Mouse (Mus musculus): Measurements from ENCODE around the gene Ccnl1. TPM values are rescaled to one million over a fixed set of nuclear protein-coding genes. Genes with fewer than 3 reads are reported as not detected.

The Ccnl1 gene
- polyA plus RNA-seq, 1 experiment from 2014 or later: 117 TPM

- Histone ChIP-seq H3K9me3 (no peaks in the 10 kb centered on the region), H3K27ac (no peak overlapping the region), H3K4me3 (no peak overlapping the region), H3K4me2 (replicated peaks) (0 out of 2 replicates have a peak overlapping the region, but pooled peaks have one; percentile 12), H3K4me1 (peaks cover 27% of the 10 kb centered on the region), H3K27me3 (replicated peaks) (no peaks in the 10 kb centered on the region), H3K36me3 (peaks cover 32% of the 10 kb centered on the region), H3K9ac (no peak overlapping the region)
- ATAC-seq (ENCODE audit: low FRiP score, low read depth): no peak
- WGBS: 52% methylated on average over 8 of the region's 8 CpGs
These were observed 3.3 kb downstream of the Ccnl1 start for GRCm38 (mm10) chr3:65954499-65955391.

GRCm38 (mm10) chr3:65950831-65951365 is 7.2 kb downstream of the Ccnl1 start:
- H3K27ac ChIP-seq: no peak overlapping the region
- 90% methylated on average over 4 of the region's 4 CpGs for WGBS
- H3K4me2 ChIP-seq (replicated peaks): no peak overlapping the region
- peaks cover 56% of the 10 kb centered on the region for H3K36me3 ChIP-seq
- no peak overlapping the region for H3K9ac ChIP-seq
- no peak overlapping the region for H3K4me3 ChIP-seq
- H3K9me3 ChIP-seq: no peaks in the 10 kb centered on the region
- ATAC-seq (ENCODE audit: low FRiP score, low read depth): no peak
- no peaks in the 10 kb centered on the region for H3K27me3 ChIP-seq (replicated peaks)
- H3K4me1 ChIP-seq: peaks cover 10% of the 10 kb centered on the region

GRCm38 (mm10) chr3:65950304-65950703 is 7.7 kb downstream of the Ccnl1 start:
- no peak overlapping the region for H3K9ac ChIP-seq
- 92% methylated on average over 2 of the region's 2 CpGs for WGBS
- H3K4me1 ChIP-seq: 0 out of 2 replicates have a peak, but pooled peaks cover 8% of the 10 kb centered on the region
- no peak overlapping the region for H3K27ac ChIP-seq
- no peak overlapping the region for H3K4me3 ChIP-seq
- H3K36me3 ChIP-seq: peaks cover 60% of the 10 kb centered on the region
- H3K9me3 ChIP-seq: no peaks in the 10 kb centered on the region
- no peak for ATAC-seq (ENCODE audit: low FRiP score, low read depth)
- H3K4me2 ChIP-seq (replicated peaks): no peak overlapping the region
- H3K27me3 ChIP-seq (replicated peaks): no peaks in the 10 kb centered on the region

GRCm38 (mm10) chr3:65945277-65945932 is 12.6 kb downstream of the Ccnl1 start:
- no peak overlapping the region for H3K9ac ChIP-seq
- H3K36me3 ChIP-seq: peaks cover 53% of the 10 kb centered on the region
- no peaks in the 10 kb centered on the region for H3K4me1 ChIP-seq
- no peak for ATAC-seq (ENCODE audit: low FRiP score, low read depth)
- H3K27ac ChIP-seq: no peak overlapping the region
- no peak overlapping the region for H3K4me3 ChIP-seq
- 95% methylated on average over 2 of the region's 2 CpGs for WGBS
- H3K9me3 ChIP-seq: no peaks in the 10 kb centered on the region
- no peaks in the 10 kb centered on the region for H3K27me3 ChIP-seq (replicated peaks)
- no peak overlapping the region for H3K4me2 ChIP-seq (replicated peaks)

- no peak overlapping the region for H3K4me3 ChIP-seq
- no peaks in the 10 kb centered on the region for H3K27me3 ChIP-seq (replicated peaks)
- no peak overlapping the region for H3K9ac ChIP-seq
- no peaks in the 10 kb centered on the region for H3K9me3 ChIP-seq
- ATAC-seq (ENCODE audit: low FRiP score, low read depth): peak; percentile 29; the same call in 1 of the 2 replicates
- H3K27ac ChIP-seq: no peak overlapping the region
- H3K4me2 ChIP-seq (replicated peaks): no peak overlapping the region
- peaks cover 49% of the 10 kb centered on the region for H3K36me3 ChIP-seq
- 86% methylated on average over 3 of the region's 3 CpGs for WGBS
- no peaks in the 10 kb centered on the region for H3K4me1 ChIP-seq
These were observed 13.3 kb downstream of the Ccnl1 start for GRCm38 (mm10) chr3:65944713-65945112.

GRCm38 (mm10) chr3:65943453-65943852 is 14.6 kb downstream of the Ccnl1 start:
- WGBS: 93% methylated on average over 4 of the region's 4 CpGs
- Histone ChIP-seq H3K27me3 (replicated peaks) (no peaks in the 10 kb centered on the region), H3K9me3 (no peaks in the 10 kb centered on the region), H3K4me1 (no peaks in the 10 kb centered on the region), H3K9ac (no peak overlapping the region), H3K27ac (no peak overlapping the region), H3K4me2 (replicated peaks) (no peak overlapping the region), H3K4me3 (no peak overlapping the region), H3K36me3 (peaks cover 40% of the 10 kb centered on the region)
- no peak for ATAC-seq (ENCODE audit: low FRiP score, low read depth)

GRCm38 (mm10) chr3:65941052-65941451 is 17.0 kb downstream of the Ccnl1 start:
- WGBS: 89% methylated on average over 1 of the region's 1 CpGs
- Histone ChIP-seq H3K4me2 (replicated peaks) (no peak overlapping the region), H3K36me3 (peaks cover 19% of the 10 kb centered on the region), H3K27ac (no peak overlapping the region), H3K9me3 (no peaks in the 10 kb centered on the region), H3K4me3 (no peak overlapping the region), H3K4me1 (no peaks in the 10 kb centered on the region), H3K27me3 (replicated peaks) (no peaks in the 10 kb centered on the region), H3K9ac (no peak overlapping the region)
- no peak for ATAC-seq (ENCODE audit: low FRiP score, low read depth)

GRCm38 (mm10) chr3:65938211-65938610 is 19.8 kb downstream of the Ccnl1 start:
- Histone ChIP-seq H3K4me1 (no peaks in the 10 kb centered on the region), H3K27ac (no peak overlapping the region), H3K9ac (no peak overlapping the region), H3K36me3 (no peaks in the 10 kb centered on the region), H3K9me3 (no peaks in the 10 kb centered on the region), H3K4me3 (no peak overlapping the region), H3K27me3 (replicated peaks) (no peaks in the 10 kb centered on the region), H3K4me2 (replicated peaks) (no peak overlapping the region)
- WGBS: 30% methylated on average over 3 of the region's 3 CpGs
- 0 out of 2 replicates have a peak, but pooled peaks have one; percentile 48 for ATAC-seq (ENCODE audit: low FRiP score, low read depth)

- Histone ChIP-seq H3K36me3 (no peaks in the 10 kb centered on the region), H3K4me2 (replicated peaks) (no peak overlapping the region), H3K9me3 (no peaks in the 10 kb centered on the region), H3K27me3 (replicated peaks) (no peaks in the 10 kb centered on the region), H3K4me1 (no peaks in the 10 kb centered on the region), H3K9ac (no peak overlapping the region), H3K4me3 (no peak overlapping the region), H3K27ac (no peak overlapping the region)
- ATAC-seq (ENCODE audit: low FRiP score, low read depth): no peak
- WGBS: 66% methylated on average over 12 of the region's 12 CpGs
These were observed 21.7 kb downstream of the Ccnl1 start for GRCm38 (mm10) chr3:65936384-65936783.

- Histone ChIP-seq H3K9me3 (no peaks in the 10 kb centered on the region), H3K27ac (no peak overlapping the region), H3K4me2 (replicated peaks) (no peak overlapping the region), H3K4me1 (no peaks in the 10 kb centered on the region), H3K9ac (no peak overlapping the region), H3K4me3 (no peak overlapping the region), H3K27me3 (replicated peaks) (no peaks in the 10 kb centered on the region), H3K36me3 (no peaks in the 10 kb centered on the region)
- ATAC-seq (ENCODE audit: low FRiP score, low read depth): no peak
- whole genome bisulfite sequencing: 88% methylated on average over 4 of the region's 4 CpGs
These were observed 22.9 kb downstream of the Ccnl1 start for GRCm38 (mm10) chr3:65935153-65935552.

- 89% methylated on average over 4 of the region's 4 CpGs for WGBS
These were observed 24.3 kb downstream of the Ccnl1 start for GRCm38 (mm10) chr3:65933726-65934125.

GRCm38 (mm10) chr3:65931542-65931941 is 26.5 kb downstream of the Ccnl1 start:
- Histone ChIP-seq H3K9ac (no peak overlapping the region), H3K36me3 (no peaks in the 10 kb centered on the region), H3K4me1 (peaks cover 17% of the 10 kb centered on the region), H3K4me3 (no peak overlapping the region), H3K4me2 (replicated peaks) (no peak overlapping the region), H3K27me3 (replicated peaks) (no peaks in the 10 kb centered on the region), H3K27ac (no peak overlapping the region), H3K9me3 (no peaks in the 10 kb centered on the region)
- no peak for ATAC-seq (ENCODE audit: low FRiP score, low read depth)
- WGBS: 87% methylated on average over 7 of the region's 7 CpGs

More at GRCm38 (mm10) chr3:65933726-65934125, 24.3 kb downstream of the Ccnl1 start:
- Histone ChIP-seq H3K27me3 (replicated peaks) (no peaks in the 10 kb centered on the region), H3K9me3 (no peaks in the 10 kb centered on the region), H3K27ac (no peak overlapping the region), H3K4me3 (no peak overlapping the region), H3K4me2 (replicated peaks) (no peak overlapping the region), H3K36me3 (no peaks in the 10 kb centered on the region), H3K4me1 (peaks cover 14% of the 10 kb centered on the region), H3K9ac (no peak overlapping the region)
- no peak for ATAC-seq (ENCODE audit: low FRiP score, low read depth)
